Mouse (Mus musculus) intestine, embryonic 14.5 days (tissue): ENCODE data around the gene Arrdc2. TPM values are rescaled to one million over a fixed set of nuclear protein-coding genes. Genes with fewer than 3 reads are reported as not detected.

Source experiments
- ATAC-seq: fragments of 200-750 bp; cut with Nextera tagmentation; replicated peaks from 2 replicates; pipeline ENCODE4 v1.8.0; 2017; ENCODE audit warnings: low read depth, moderate number of reproducible peaks, moderate TSS enrichment, moderate library complexity; ENCODE audit not compliant: low FRiP score, low TSS enrichment
- DNase-seq: peaks from one replicate; pipeline ENCODE4 v3.0.0-alpha.2; 2018; ENCODE audit warnings: low spot score
- H3K27ac ChIP-seq: fragments of 300-500 bp; sonication (generic); 2 replicates; pipeline ENCODE4 v1.5.1; 2014; ENCODE audit warnings: low read depth, mild to moderate bottlenecking, control low read depth
- H3K27me3 ChIP-seq: fragments of 300-500 bp; sonication (generic); replicated peaks from 2 replicates; pipeline ENCODE4 v1.6.1; 2014; ENCODE audit warnings: low read length, control low read depth; ENCODE audit not compliant: control insufficient read depth, insufficient read depth
- H3K36me3 ChIP-seq: fragments of 300-500 bp; sonication (generic); 2 replicates; pipeline ENCODE4 v1.6.1; 2014; ENCODE audit warnings: low read length, control low read depth; ENCODE audit not compliant: control insufficient read depth, insufficient read depth
- H3K4me1 ChIP-seq: fragments of 300-500 bp; sonication (generic); replicated peaks from 2 replicates; pipeline ENCODE4 v1.6.1; 2014; ENCODE audit warnings: low read length, control low read depth, mixed read lengths; ENCODE audit not compliant: control insufficient read depth, insufficient read depth
- H3K4me2 ChIP-seq: fragments of 300-500 bp; sonication (generic); 2 replicates; pipeline ENCODE4 v1.6.1; 2014; ENCODE audit warnings: low read length
- H3K4me3 ChIP-seq: fragments of 300-500 bp; sonication (generic); 2 replicates; pipeline ENCODE4 v1.5.1; 2014; ENCODE audit warnings: low read depth, low read length, control low read depth, mixed read lengths
- H3K9ac ChIP-seq: fragments of 300-500 bp; sonication (generic); 2 replicates; pipeline ENCODE4 v1.6.1; 2014; ENCODE audit warnings: mild to moderate bottlenecking, low read length
- H3K9me3 ChIP-seq: fragments of 300-500 bp; sonication (generic); 2 replicates; pipeline ENCODE4 v1.6.1; 2016; ENCODE audit warnings: low read length, control low read depth; ENCODE audit not compliant: control insufficient read depth
- WGBS: fragments of 180-500 bp; shearing (Covaris S2); extraction: QIAGEN DNeasy Blood & Tissue Kit; methylation state at CpG from one replicate; pipeline ENCODE4 v1.1.7; 2014; 5-methylcytosine and 5-hydroxymethylcytosine counted together
- polyA plus RNA-seq: library from polyadenylated mRNA; unstranded; fragments of >200 nt; fragmentation: Nextera tagmentation; extraction: Ambion mirVana; gene quantifications from 2 replicates; pipeline ENCODE4 v1.2.1, GENCODE M21; 2014

The Arrdc2 gene
- polyA plus RNA-seq, 1 experiment from 2014 or later = 7.9 TPM

- no peak overlapping the region for H3K4me2 ChIP-seq
- 0 out of 2 replicates have a peak, but pooled peaks cover 2% of the 10 kb centered on the region for H3K4me1 ChIP-seq
- WGBS = 62% methylated on average over 15 of the region's 15 CpGs
- no peaks in the 10 kb centered on the region for H3K27me3 ChIP-seq
- ATAC-seq = no peak
- no peaks in the 10 kb centered on the region for H3K9me3 ChIP-seq
- no peak overlapping the region for H3K4me3 ChIP-seq
- no peaks in the 10 kb centered on the region for H3K36me3 ChIP-seq
- DNase-seq = no peak
- H3K27ac ChIP-seq = no peak overlapping the region
- H3K9ac ChIP-seq = no peak overlapping the region
These were observed 7.0 kb upstream of the Arrdc2 start for GRCm38 (mm10) chr8:70846371-70847154.

DNA sequence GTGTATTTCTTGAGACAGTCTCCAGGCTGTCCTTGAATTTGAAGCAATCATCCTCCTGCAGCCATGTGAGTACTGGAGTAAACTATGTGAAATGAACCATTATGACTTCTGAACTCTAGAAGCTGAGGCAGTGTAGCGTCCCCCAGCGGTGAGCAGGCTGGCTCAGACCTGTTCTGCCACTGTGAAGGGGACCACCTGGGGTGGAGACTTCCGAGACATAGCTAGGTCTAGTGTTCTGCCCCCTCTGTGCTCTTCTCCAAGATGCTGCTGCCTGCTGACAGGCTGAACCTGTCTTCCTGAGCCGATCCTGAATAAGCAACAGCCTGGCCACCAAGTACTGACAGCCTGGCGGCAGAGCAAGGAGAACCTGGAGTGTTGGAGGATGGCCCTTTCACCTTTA, 5.6 kb upstream of the Arrdc2 start:
- ATAC-seq (no peak), DNase-seq (no peak)
- Histone ChIP-seq H3K4me2 (no peak overlapping the region), H3K27me3 (no peaks in the 10 kb centered on the region), H3K36me3 (no peaks in the 10 kb centered on the region), H3K9me3 (no peaks in the 10 kb centered on the region), H3K4me1 (peaks cover 4% of the 10 kb centered on the region; the same call in 1 of the 2 replicates), H3K9ac (no peak overlapping the region), H3K4me3 (no peak overlapping the region), H3K27ac (no peak overlapping the region)
- 47% methylated on average over 5 of the region's 5 CpGs for WGBS

GRCm38 (mm10) chr8:70844523-70844922, 5.0 kb upstream of the Arrdc2 start:
- no peak overlapping the region for H3K9ac ChIP-seq
- DNase-seq (peak; percentile 98), ATAC-seq (no peak)
- no peak overlapping the region for H3K4me3 ChIP-seq
- H3K4me1 ChIP-seq = peaks cover 4% of the 10 kb centered on the region; the same call in 1 of the 2 replicates
- H3K36me3 ChIP-seq = no peaks in the 10 kb centered on the region
- no peak overlapping the region for H3K27ac ChIP-seq
- WGBS = 4% methylated on average over 6 of the region's 6 CpGs
- no peaks in the 10 kb centered on the region for H3K27me3 ChIP-seq
- no peaks in the 10 kb centered on the region for H3K9me3 ChIP-seq
- H3K4me2 ChIP-seq = no peak overlapping the region

GRCm38 (mm10) chr8:70843941-70844340, 4.4 kb upstream of the Arrdc2 start:
- WGBS = 87% methylated on average over 8 of the region's 8 CpGs
- DNase-seq = no peak
- ATAC-seq = no peak
- Histone ChIP-seq H3K9ac (no peak overlapping the region), H3K27ac (no peak overlapping the region), H3K4me3 (no peak overlapping the region), H3K4me2 (no peak overlapping the region), H3K9me3 (no peaks in the 10 kb centered on the region), H3K4me1 (peaks cover 4% of the 10 kb centered on the region; the same call in 1 of the 2 replicates), H3K27me3 (no peaks in the 10 kb centered on the region), H3K36me3 (no peaks in the 10 kb centered on the region)

GRCm38 (mm10) chr8:70843214-70843773, 3.8 kb upstream of the Arrdc2 start:
- Histone ChIP-seq H3K27ac (no peak overlapping the region), H3K4me1 (peaks cover 8% of the 10 kb centered on the region), H3K4me3 (no peak overlapping the region), H3K9me3 (no peaks in the 10 kb centered on the region), H3K4me2 (no peak overlapping the region), H3K27me3 (no peaks in the 10 kb centered on the region), H3K36me3 (no peaks in the 10 kb centered on the region), H3K9ac (no peak overlapping the region)
- ATAC-seq (no peak), DNase-seq (no peak)
- 81% methylated on average over 5 of the region's 5 CpGs for WGBS

- 69% methylated on average over 25 of the region's 25 CpGs for WGBS
- Histone ChIP-seq H3K4me3 (no peak overlapping the region), H3K9me3 (no peaks in the 10 kb centered on the region), H3K27me3 (no peaks in the 10 kb centered on the region), H3K36me3 (no peaks in the 10 kb centered on the region), H3K4me1 (peaks cover 8% of the 10 kb centered on the region), H3K27ac (no peak overlapping the region), H3K9ac (no peak overlapping the region), H3K4me2 (no peak overlapping the region)
- ATAC-seq = no peak
- no peak for DNase-seq
These were observed 3.0 kb upstream of the Arrdc2 start for GRCm38 (mm10) chr8:70842484-70842883.

DNA sequence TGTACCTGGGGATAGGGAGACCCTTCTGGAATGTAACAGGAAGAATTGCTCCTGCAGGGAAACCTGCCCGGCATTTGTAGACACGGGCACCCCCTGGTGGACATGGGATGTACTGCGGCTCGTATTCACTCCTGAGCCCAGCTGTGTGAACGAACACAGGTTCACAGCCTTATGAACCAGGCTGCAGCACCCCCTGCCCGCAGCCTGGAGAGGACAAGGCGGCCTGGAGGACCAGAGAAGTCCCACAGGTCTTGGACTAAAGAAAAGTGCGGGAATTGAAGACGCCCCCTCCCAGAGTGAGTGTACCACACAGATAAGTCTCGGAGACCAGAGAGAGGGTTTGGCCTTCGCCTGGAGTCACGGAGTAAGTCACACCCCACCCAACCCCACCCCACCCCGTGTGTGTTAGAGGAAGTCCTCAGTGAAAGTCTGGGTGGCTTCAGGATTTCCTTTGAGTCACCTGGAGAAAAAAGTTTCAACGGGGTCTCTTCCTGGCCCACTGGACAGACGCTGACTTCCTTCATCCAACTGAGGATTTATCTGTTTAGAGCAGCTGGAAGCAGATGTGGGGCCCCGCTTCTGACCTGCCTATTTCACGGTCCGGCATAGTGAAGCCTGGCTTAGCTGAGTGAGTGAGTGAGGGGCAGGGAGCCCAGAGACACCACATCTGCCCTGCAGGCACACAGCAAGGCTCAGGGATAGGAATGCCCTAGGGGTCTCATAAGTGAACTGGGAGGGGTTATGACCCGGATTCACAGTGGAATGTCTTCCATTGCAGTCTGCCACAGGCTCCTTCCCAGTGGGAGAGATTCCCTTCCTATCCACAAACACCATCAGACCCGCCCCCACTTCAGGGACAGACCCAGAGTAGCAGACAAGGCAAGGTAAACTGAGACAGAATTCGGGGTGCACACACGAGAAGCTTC, 1.9 kb upstream of the Arrdc2 start:
- no peaks in the 10 kb centered on the region for H3K36me3 ChIP-seq

DNA sequence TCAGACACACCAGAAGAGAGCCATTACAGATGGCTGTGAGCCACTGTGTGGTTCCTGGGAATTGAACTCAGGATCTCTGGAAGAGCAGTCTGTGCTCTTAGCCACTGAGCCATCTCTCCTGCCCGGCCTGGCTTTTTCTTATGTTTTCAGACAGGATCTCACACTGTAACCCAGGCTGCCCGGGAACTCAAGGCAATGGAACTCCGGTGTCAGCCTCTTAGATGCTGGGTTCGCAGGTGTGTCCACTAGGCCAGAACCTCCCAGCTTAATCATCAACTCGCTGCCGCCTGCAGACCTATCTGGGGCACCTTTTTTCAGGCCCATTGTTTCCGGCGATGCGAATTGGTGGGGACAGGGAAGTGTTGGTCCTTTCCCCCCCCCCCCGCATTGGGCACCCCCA, 1.1 kb upstream of the Arrdc2 start:
- DNase-seq = no peak
- 48% methylated on average over 10 of the region's 10 CpGs for WGBS
- Histone ChIP-seq H3K36me3 (0 out of 2 replicates have a peak, but pooled peaks cover 4% of the 10 kb centered on the region), H3K9ac (no peak overlapping the region), H3K9me3 (no peaks in the 10 kb centered on the region), H3K27me3 (no peaks in the 10 kb centered on the region), H3K27ac (peak overlapping the region; percentile 70; the same call in 1 of the 2 replicates), H3K4me2 (0 out of 2 replicates have a peak overlapping the region, but pooled peaks have one; percentile 3), H3K4me3 (no peak overlapping the region), H3K4me1 (peaks cover 8% of the 10 kb centered on the region)
- ATAC-seq = no peak

More for the DNA sequence above, 1.9 kb upstream of the Arrdc2 start:
- H3K9ac ChIP-seq = no peak overlapping the region
- DNase-seq (peak; percentile 99), ATAC-seq (peak; percentile 6; the same call in 1 of the 2 replicates)
- H3K27me3 ChIP-seq = no peaks in the 10 kb centered on the region
- H3K9me3 ChIP-seq = no peaks in the 10 kb centered on the region
- no peak overlapping the region for H3K4me2 ChIP-seq
- 29% methylated on average over 22 of the region's 22 CpGs for WGBS
- no peak overlapping the region for H3K27ac ChIP-seq
- no peak overlapping the region for H3K4me3 ChIP-seq
- peaks cover 8% of the 10 kb centered on the region for H3K4me1 ChIP-seq
